Mouse (Mus musculus) G1E (cell line): ENCODE measurements around the gene Trim62.

Experiments
- CTCF ChIP-seq: IDR thresholded peaks from 2 replicates; pipeline ENCODE4 v1.5.1; 2012; ENCODE audit warnings: low read depth, low read length, inconsistent platforms, mixed read lengths
- GATA1 ChIP-seq: IDR thresholded peaks from 2 replicates; pipeline ENCODE4 v1.6.1; 2012; ENCODE audit warnings: borderline replicate concordance, low read length, inconsistent platforms, mixed read lengths
- POLR2AphosphoS5 ChIP-seq: IDR thresholded peaks from 2 replicates; pipeline ENCODE4 v1.6.1; 2012; ENCODE audit warnings: low read depth, low read length, inconsistent platforms; ENCODE audit not compliant: insufficient replicate concordance

DNA sequence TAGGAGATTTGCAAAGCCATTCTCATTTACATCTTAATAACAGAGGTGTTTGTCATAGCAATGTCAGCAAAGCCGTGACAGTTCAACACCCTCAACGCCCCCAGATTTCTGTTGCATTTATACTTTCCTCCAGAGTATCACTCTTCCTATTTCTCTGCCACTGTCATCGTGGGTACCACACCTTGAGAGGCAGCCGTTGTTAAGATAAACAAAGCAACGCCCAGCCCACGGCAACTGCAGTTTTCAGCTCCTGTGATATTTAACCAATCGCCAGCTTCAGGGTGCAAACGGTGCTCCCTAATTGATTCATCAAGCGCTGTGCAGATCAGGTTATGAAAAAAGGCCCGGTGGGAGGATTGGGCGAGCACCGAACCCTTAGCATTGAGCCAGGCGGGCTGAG is 38.8 kb upstream of the Trim62 start:
- TF ChIP-seq CTCF (no peak), GATA1 (no peak), POLR2AphosphoS5 (no peak)
